Mouse (Mus musculus) MEL (cell line): ENCODE results near the gene Pax8.

Experiments used
- CHD2 ChIP-seq: IDR thresholded peaks from 2 replicates; pipeline ENCODE4 v1.6.1; 2011; ENCODE audit warnings: low read length, improper control_type of control experiment
- KAT2A ChIP-seq: conservative IDR thresholded peaks from 2 replicates; pipeline ENCODE4 v1.6.1; 2012; ENCODE audit warnings: low read depth, low read length, improper control_type of control experiment, inconsistent platforms
- MYC ChIP-seq: IDR thresholded peaks from 2 replicates; pipeline ENCODE4 v1.6.1; 2011; ENCODE audit warnings: low read depth, mild to moderate bottlenecking, low read length, improper control_type of control experiment, moderate library complexity

- no peak for TF ChIP-seq MYC
- no peak for TF ChIP-seq CHD2
- TF ChIP-seq KAT2A = no peak
Observed at GRCm38 (mm10) chr2:24435699-24436098, 39.7 kb downstream of the Pax8 start.
